Mouse (Mus musculus) stomach, postnatal 0 days (tissue): ENCODE data around the gene Ctnna3.

Source experiments
- CTCF ChIP-seq: IDR thresholded peaks from 2 replicates; pipeline ENCODE4 v1.5.1; 2016; ENCODE audit warnings: antibody characterized with exemption, low read depth, mild to moderate bottlenecking, moderate library complexity
- EP300 ChIP-seq: optimal IDR thresholded peaks from 2 replicates; pipeline ENCODE3; 2016; ENCODE audit warnings: antibody characterized with exemption

DNA sequence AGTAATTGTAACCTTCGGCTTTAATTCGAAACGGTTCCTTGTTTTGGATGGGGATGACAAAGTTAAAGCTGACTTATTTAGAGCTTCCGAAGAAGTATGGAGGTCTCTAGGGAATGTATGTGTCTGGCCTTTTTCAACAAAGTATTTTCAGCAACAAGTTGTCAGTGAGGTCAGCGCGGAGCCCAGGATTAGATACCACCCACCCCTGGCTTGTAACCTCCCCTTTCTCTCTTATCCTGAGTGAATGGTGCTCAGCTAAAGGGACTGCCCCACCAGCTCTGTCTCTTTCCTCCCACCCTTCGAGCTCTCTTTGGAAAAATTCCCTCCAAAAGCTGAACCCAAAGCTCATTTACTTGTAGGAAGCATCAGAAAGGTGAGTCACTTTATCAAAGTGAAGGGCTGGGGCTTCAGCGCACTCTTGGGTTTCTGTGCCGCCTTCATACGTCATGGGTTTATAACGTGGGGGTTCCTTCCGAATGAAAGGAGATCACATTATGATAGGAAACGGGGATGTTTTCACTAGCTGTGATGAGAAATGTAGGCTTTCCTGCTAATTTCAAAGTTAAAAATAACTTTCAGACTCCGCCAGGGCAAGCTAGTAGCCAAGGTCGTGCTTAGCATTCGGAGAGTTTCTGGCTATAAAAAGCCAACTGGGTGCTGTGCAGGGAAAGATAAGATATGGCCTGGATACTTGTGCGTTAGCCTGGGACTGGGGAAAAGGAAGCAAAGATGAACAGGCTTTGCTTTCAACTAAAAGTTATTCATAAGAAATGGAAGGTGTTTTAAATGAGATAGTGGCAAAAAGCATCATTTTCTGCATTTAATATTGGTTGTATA is 27.6 kb downstream of the Ctnna3 start:
- TF ChIP-seq CTCF (no peak), EP300 (no peak)
